ENCODE assay signal across 27 mouse cellular contexts in the genomic region with DNA sequence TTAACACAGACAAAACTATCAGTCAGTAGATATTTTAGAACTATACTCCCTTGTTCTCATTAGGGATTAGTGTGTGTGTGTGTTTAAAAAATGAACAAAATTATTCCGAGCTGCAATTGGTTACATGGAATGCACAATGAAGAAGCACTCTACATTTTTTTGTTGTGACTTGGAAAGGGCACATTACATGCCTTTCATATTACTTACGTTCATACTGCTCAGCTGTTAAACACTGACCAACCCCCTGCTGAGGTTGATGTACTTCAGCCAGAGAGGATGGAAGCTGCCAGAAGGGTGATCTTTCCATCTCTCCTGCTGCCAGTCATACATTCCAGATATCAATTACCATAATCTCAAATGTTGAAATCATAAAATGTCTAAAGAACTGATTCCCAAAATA.
A peak's percentile ranks its signal among the peaks of the same experiment; 100 is the strongest.
DNase-seq lines count a peak whose midpoint lies in the region; ATAC-seq and TF ChIP-seq lines count a peak whose summit lies in the region.
"Had no signal": no experiment of that assay in that cellular context is flagged by ENCODE, and none has a peak within 500 bp of the region (broad histone marks: within the 10 kb centered on the region; RNA-seq: fewer than 3 reads in every experiment).

No protein-coding gene starts in this region.

- H3K4me1 ChIP-seq in embryonic fibroblast, embryonic 13.5 days (ENCODE audit: control insufficient read depth, insufficient read depth, low read length) = peaks cover 4% of the 10 kb centered on the region
- H3K4me1 ChIP-seq: embryonic facial prominence, embryonic 13.5 days; forebrain, embryonic 13.5 days; liver, embryonic 12.5 days; midbrain, embryonic 10.5 days; neural tube, embryonic 12.5 days had no signal

- no peak for TF ChIP-seq POLR2A in embryonic fibroblast, embryonic 13.5 days (IDR thresholded peaks at IDR 0.05; ENCODE audit: low read depth, low read length)

- TF ChIP-seq CTCF in embryonic fibroblast, embryonic 13.5 days (IDR thresholded peaks at IDR 0.05; ENCODE audit: borderline replicate concordance, insufficient read depth, low read length) = no peak

- H3K27ac ChIP-seq in embryonic fibroblast, embryonic 13.5 days (ENCODE audit: insufficient read depth, low read length) = peak overlapping the region; percentile 97
- H3K27ac ChIP-seq: embryonic facial prominence, embryonic 13.5 days; forebrain, embryonic 13.5 days; heart, embryonic 13.5 days; hindbrain, embryonic 14.5 days; layer of hippocampus, adult 2 months; left cerebral cortex, adult 2 months; liver, embryonic 12.5 days; midbrain, embryonic 10.5 days; neural tube, embryonic 12.5 days had no signal

- DNase-seq in cerebellum, postnatal 14 days = peak; percentile 26 to 49
- peak; percentile 11 to 18 for DNase-seq in lung, adult 18-20 months
- DNase-seq in lung, postnatal 10 days = no peak
- DNase-seq in 3T3-L1 (ENCODE audit: low read depth, low spot score) = peak; percentile 27
- no peak for DNase-seq in right cerebral cortex, postnatal 36 days (ENCODE audit: low spot score in 2 of 2)
- DNase-seq: adrenal gland, adult 8-10 months; cerebellum, adult 8-10 months; heart, postnatal 10 days; kidney, adult 2 months; kidney, postnatal 36 days; liver, postnatal 0 days; right cerebral cortex, adult 18-20 months; thymus, postnatal 4 days had no signal

- no peak overlapping the region for H3K4me3 ChIP-seq in embryonic fibroblast, embryonic 13.5 days (ENCODE audit: insufficient read depth, low read length)
- H3K4me3 ChIP-seq: embryonic facial prominence, embryonic 13.5 days; erythroblast, embryonic 14.5 days; forebrain, embryonic 13.5 days; heart, embryonic 13.5 days; layer of hippocampus, adult 2 months; left cerebral cortex, adult 2 months; liver, embryonic 12.5 days; midbrain, embryonic 10.5 days; myocyte; neural tube, embryonic 12.5 days had no signal

- no peak for ATAC-seq in cerebellum, adult (ENCODE audit: insufficient number of reproducible peaks, low FRiP score, low TSS enrichment)
- ATAC-seq: activated CD4-positive, CD25-positive, alpha-beta regulatory T cell, adult 4 months; forebrain, embryonic 13.5 days; liver, embryonic 12.5 days; liver, postnatal 0 days had no signal

Comparison
In these comparisons a context has a peak if more than half of its experiments do, and no peak if none do; other contexts are left out.
1. DNase-seq: peak in cerebellum, postnatal 14 days (2 of 2), lung, adult 18-20 months (2 of 2) and 3T3-L1 (single experiment); none in lung, postnatal 10 days (single experiment) and right cerebral cortex, postnatal 36 days (0 of 2).